Mouse (Mus musculus) small intestine, adult 2 months (tissue): ENCODE data around the gene Anapc5.

Experiments
- CTCF ChIP-seq: fragments of 200-500 bp; IDR thresholded peaks from 2 replicates; pipeline ENCODE4 v1.5.1; 2012; ENCODE audit warnings: low read depth, mild to moderate bottlenecking, control low read depth, inconsistent platforms, low read length, moderate library complexity, mixed read lengths; ENCODE audit not compliant: insufficient replicate concordance, insufficient read length; ENCODE audit errors: extremely low read depth
- POLR2A ChIP-seq: fragments of 200-500 bp; IDR thresholded peaks from 2 replicates; pipeline ENCODE4 v1.6.1; 2012; ENCODE audit warnings: low read depth, mild to moderate bottlenecking, control low read depth, inconsistent platforms, low read length, moderate library complexity

GRCm38 (mm10) chr5:122769101-122769568 lies 52.0 kb downstream of the Anapc5 start:
- no peak for TF ChIP-seq POLR2A
- no peak for TF ChIP-seq CTCF
